Mouse (Mus musculus) inflammation-experienced regulatory T-cells (primary cell): Measurements from ENCODE around the gene Hoxa13. TPM values are rescaled to one million over a fixed set of nuclear protein-coding genes. Genes with fewer than 3 reads are reported as not detected.

Experiments used
- polyA plus RNA-seq, 2 experiments: library from polyadenylated mRNA; unstranded; fragments of 100-300 nt; shearing (Covaris generic); gene quantifications; one replicate each; pipeline ENCODE4 v1.2.1; 2017

Hoxa13 gene
- polyA plus RNA-seq: not detected

DNA sequence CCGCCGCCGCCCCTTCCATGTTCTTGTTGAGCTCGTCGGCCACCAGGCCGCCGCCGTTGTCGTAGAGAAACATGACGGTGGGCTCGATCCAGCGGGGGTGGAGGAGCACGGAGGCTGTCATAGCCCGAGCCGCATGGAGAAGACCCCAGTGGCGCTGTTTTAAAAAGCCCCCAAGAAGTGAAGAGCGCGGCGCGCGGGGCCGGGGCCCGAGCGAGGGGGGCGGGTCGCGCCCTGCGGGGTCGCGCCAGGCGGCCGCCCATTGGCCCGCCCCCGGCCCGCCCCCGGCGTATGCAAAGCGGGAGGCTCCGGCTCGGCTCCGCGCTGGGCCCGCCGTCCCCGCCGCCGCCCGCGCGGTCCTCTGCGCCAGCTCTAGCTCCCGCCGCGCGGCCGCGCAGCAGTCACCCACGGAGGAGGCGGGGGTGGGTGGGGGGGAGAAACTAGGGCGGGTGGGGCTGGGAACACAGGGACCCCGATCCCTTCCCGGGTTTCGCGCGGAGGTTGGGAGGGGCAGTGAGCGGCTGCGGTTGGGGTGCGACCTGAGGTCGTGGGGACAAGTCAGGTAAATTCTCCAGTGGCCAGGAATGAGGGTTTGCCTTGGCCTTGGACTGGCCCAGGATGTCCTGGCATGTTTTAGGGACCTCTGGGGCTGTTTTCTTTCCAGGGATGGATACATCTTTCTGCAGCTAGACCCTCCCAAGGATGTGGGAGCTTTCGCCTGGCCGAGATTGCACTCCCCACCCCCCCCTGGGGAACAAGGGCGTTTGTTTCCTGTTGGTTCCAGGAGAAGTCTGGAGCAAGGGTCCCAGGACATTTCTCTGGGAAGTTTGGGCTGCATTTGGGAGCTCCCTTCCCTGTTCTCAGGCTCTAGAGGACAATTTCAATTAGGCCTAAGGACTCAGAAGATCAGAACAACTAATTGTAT is at the start of gene Hoxa13:
TSS of gene Hoxa13 (minus strand) at position 227 of the 922 bp plus-strand sequence.

GRCm38 (mm10) chr6:52245757-52246142 is 14.9 kb downstream of the Hoxa13 start, which contains the start of gene Hoxa11:
TSS of gene Hoxa11 (minus strand) at chr6:52245810.

DNA sequence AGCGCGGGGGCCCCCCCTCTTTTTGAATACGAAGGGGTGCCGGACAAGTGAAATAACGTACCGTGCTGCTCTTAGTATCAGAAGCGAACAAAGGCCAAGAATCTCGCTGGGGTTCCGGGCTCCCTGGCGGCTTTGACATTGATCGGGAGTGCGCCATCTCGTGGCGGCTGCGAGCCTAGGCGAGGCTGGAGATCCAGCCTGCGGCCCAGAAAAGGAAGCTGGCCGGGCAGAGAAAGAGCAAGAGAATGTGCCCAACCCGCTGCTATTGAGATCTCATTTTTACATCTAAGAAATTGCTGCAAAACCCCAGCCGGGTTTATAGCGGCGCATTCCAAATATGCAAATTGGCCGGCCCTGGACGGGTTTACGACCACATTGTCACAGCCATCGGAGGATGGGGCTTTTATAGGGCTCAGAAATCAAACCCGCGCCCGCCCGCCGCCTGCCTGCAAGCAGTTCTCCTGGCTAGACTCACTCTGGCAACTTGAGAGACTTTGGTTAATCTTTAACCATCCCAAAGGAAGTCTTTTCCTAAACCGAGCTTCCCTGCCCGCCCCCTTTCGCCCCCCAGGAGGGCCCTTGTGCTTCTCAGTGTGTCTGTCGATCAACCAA is 20.2 kb downstream of the Hoxa13 start, which contains the start of gene Hoxa10:
TSS of gene Hoxa10 (minus strand) at position 466 of the 612 bp plus-strand sequence.

DNA sequence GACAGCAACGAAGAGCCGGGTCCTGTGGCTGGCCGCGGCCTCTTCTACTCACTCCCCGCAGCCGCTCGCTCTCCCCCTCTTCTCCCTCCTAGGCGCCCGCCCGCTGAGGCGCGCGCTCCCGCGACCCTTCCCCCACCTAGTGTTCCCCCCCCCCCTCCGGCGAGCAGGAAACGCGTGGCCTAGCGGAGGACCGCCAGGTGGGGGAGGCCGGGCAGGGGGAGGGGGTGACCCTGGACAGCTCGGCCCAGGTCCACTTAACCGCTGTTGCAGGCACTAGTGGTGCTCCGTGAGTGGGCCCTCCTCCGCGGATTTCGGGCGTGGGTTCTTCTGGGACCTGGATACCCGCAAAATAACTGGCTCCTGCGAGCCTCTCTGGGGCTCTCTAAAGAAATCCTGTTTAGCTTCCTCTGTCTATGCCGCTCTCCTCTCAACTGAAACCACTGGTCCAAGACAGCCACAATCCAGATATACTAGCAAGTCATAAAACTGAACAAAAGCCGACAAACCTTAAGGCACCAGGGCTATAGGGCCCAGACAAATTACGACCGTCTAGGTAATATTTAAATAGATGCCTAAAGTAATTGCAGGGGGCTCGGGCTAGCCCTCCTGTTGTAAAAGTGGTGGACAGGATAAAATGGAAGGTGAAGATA is 30.0 kb downstream of the Hoxa13 start, which contains the start of gene Hoxa9:
TSS of gene Hoxa9 (minus strand) at position 574 of the 650 bp plus-strand sequence.

GRCm38 (mm10) chr6:52221337-52221992 is 39.2 kb downstream of the Hoxa13 start, which contains the start of gene Hoxa7:
TSS of gene Hoxa7 (minus strand) at chr6:52221854.

DNA sequence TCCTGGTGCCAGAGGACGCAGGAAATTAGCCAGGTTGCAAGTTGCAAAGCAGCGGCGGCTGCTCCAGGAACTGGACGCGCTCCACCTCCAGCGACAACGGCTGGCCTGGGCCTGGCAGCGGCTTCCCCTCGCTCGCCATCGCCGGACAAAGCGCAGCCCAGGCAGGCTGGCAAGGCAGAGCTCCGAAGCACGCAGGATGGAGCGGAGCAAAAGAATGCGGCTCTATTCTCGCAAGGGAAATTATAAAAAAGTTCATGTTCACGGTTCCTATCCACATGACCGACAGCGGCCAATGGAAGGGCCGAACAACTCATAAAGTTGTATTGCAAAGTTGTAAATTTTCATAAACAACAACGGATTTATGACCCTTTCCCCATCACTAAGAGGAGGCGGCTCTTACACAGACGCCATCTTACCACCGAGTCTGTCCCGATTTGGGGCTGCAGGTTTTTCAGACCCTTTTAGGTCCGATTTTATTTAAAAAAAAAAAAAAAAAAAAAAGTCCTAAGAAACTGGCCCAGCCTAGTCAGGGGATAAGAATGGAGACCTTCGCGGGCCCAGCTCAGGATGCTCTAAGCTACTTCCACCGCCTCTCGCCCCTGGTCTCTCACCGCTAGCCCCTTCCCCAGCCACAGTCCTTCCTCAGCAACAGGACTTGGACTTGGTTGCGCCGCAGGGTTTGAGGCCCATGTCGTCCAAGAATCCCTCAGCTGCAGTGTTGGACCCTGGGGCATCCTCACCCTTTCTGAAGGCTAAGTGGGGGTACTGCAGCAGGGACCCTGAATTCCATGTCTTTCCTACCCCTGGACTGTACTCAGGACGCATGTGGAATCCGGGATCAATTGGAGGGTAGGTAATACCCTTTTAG is 47.3 kb downstream of the Hoxa13 start, which contains the start of the genes Hoxa3 and Gm28308:
TSS of gene Hoxa3 (minus strand) at position 218 of the 868 bp plus-strand sequence.
TSS of gene Gm28308 (minus strand) at position 221 of the 868 bp plus-strand sequence.

DNA sequence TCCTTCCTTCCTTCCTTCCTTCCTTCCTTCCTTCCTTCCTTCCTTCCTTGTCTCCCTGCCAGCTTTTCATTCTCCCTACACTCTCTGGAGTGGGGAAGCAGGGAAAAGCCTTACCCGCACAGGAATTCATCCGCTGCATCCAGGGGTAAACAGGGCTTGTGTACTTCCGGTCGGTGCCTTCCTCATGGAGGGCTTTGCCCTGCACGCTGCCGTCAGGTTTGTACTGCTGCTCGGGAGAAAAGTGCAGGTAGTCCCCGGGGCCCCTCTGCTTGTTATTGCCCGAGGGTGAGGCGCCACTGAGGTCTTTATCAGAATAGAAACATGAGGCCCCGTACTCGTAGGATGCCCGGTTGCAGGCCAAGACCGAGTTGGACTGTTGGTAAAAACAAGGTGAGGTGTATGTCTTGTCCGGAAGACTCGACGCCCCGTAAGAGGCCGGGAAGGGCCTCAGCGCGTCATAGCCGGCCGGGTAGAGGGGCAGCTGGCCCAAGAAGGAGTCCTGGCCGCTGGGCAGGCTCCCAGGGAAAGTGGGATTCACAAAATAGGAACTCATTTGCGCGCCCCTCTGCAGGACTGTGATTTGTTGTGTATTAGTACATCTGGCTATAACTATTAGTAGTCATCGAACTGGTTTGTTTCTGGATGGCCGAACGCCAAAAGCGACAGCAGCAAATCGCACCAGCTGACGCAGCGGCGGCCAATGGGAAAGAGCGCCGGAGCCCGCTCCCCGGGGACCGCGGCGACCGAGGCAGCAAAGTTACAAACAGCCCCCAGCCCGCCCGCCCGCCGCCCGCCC is 52.4 kb downstream of the Hoxa13 start, which contains the start of gene Hoxa6:
TSS of gene Hoxa6 (minus strand) at position 651 of the 796 bp plus-strand sequence.

Other genes starting within 250 kb of the Hoxa13 start
- gene Skap2, start 248.3 kb downstream of the Hoxa13 start, polyA plus RNA-seq: 10 to 100 TPM; 24.9 to 25.9 TPM
- gene Hoxa1, start 102.6 kb downstream of the Hoxa13 start, polyA plus RNA-seq: not detected
- under 1 TPM in 1 of 2 experiments, not detected in 1; 0.37 TPM for gene Hoxa2, start 96.0 kb downstream of the Hoxa13 start, polyA plus RNA-seq
- under 1 TPM; 0.13 to 0.47 TPM for gene 5730596B20Rik, start 83.4 kb downstream of the Hoxa13 start, polyA plus RNA-seq
- gene Hoxa4, start 69.1 kb downstream of the Hoxa13 start, polyA plus RNA-seq: not detected
- gene Hoxa5, start 56.3 kb downstream of the Hoxa13 start, polyA plus RNA-seq: under 1 TPM in 1 of 2 experiments, not detected in 1; 0.39 TPM
- under 1 TPM in 1 of 2 experiments, not detected in 1; 0.98 TPM for gene Hoxa6, start 52.2 kb downstream of the Hoxa13 start, polyA plus RNA-seq
- gene Hoxa3, start 47.5 kb downstream of the Hoxa13 start, polyA plus RNA-seq: under 1 TPM; 0.37 to 0.77 TPM
- not detected for gene Gm28308, start 47.5 kb downstream of the Hoxa13 start, polyA plus RNA-seq
- 1 to 10 TPM; 1.5 to 4.1 TPM for gene Hoxa7, start 39.0 kb downstream of the Hoxa13 start, polyA plus RNA-seq
- gene Hoxa9, start 29.8 kb downstream of the Hoxa13 start, polyA plus RNA-seq: 1 to 10 TPM in 1 of 2 experiments, under 1 TPM in 1; 0.51 to 4.0 TPM
- gene Hoxa10, start 20.0 kb downstream of the Hoxa13 start, polyA plus RNA-seq: under 1 TPM; 0.22 to 0.30 TPM
- not detected for gene Hoxa11, start 15.1 kb downstream of the Hoxa13 start, polyA plus RNA-seq
- under 1 TPM in 1 of 2 experiments, not detected in 1; 0.65 TPM for gene Evx1, start 52.6 kb upstream of the Hoxa13 start, polyA plus RNA-seq